Mouse (Mus musculus): Measurements from ENCODE around the gene Ppp1ca. TPM values are rescaled to one million over a fixed set of nuclear protein-coding genes. Genes with fewer than 3 reads are reported as not detected.

The Ppp1ca gene
- 713 and 730 TPM in 2 replicates for polyA plus RNA-seq (2015; fragmentation: Nextera tagmentation; extraction: Ambion mirVana)

GRCm38 (mm10) chr19:4191528-4192250 is at the start of gene Ppp1ca:
TSS of gene Ppp1ca (plus strand) at chr19:4192065.

GRCm38 (mm10) chr19:4143759-4144268 is 48.1 kb upstream of the Ppp1ca start, which contains the start of gene Cabp4:
TSS of gene Cabp4 (minus strand) at chr19:4144033.

DNA sequence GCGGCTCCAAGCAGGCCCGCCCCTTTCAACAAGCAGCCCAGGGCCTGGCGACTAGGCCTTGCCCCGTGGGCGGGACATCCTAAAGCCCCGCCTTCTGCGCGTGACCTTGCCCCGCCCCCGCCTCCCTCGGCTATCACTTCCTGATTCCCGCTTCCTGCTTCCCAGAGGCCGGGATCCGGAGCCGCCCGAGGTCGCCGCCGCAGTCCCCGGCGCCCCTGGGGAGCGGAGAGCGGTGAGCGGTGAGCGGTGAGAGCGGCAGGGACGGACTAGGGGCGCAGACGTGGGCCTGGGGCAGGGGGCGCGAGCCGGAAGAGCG is 43.4 kb upstream of the Ppp1ca start, which contains the start of gene Coro1b:
TSS of gene Coro1b (plus strand) at position 129 of the 316 bp plus-strand sequence.

GRCm38 (mm10) chr19:4153232-4153654 is 38.6 kb upstream of the Ppp1ca start, which contains the start of gene Ptprcap:
TSS of gene Ptprcap (plus strand) at chr19:4153604.

DNA sequence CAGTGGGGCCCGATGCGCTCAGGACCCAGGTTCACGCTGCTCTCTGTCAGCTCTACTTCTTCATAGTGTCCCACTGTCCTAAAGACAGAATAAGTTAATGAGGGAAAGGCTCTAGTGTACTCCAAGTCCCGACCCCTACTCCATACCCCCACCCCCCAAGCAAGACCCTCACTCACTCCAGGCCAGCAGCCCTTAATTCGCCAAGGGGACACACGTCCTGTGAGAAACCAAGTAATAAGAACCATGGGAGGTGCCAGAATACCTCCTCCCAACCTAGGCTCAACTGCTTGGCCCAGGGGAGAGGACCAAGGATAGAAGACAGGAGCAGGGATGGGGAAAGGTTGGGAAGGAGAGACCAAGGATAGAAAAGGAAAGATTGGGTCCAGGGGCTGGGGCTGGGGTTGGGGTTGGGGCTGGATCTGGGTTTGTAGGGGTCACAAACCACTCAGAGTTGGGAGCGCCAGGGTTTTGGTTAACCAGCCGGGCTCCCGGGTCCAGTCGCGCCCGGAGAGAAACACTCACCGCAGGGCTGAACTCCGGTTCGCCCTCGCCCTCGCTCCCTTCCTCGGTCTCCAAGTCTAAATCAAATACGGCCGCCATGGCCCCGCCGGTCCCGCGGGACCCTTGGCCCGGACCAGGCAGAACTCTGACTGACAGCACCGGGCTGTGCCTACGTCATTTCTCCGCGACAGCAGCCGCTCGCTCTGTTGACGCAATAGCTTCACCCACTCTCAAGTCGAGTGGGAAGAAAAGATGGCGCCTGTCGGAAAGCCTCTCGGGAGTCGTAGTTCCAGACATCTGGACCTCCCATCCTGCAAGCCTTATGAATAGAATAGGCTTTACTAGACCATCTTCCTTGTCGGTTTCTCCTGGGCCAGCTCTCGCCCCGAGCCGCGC is 29.0 kb upstream of the Ppp1ca start, which contains the start of gene Rps6kb2:
TSS of gene Rps6kb2 (minus strand) at position 709 of the 897 bp plus-strand sequence.

GRCm38 (mm10) chr19:4175368-4175947 is 16.4 kb upstream of the Ppp1ca start, which contains the start of gene Carns1:
TSS of gene Carns1 (minus strand) at chr19:4175479.

GRCm38 (mm10) chr19:4190831-4191334 is 982 bp upstream of the Ppp1ca start, which contains the start of gene Tbc1d10c:
TSS of gene Tbc1d10c (minus strand) at chr19:4191284.

DNA sequence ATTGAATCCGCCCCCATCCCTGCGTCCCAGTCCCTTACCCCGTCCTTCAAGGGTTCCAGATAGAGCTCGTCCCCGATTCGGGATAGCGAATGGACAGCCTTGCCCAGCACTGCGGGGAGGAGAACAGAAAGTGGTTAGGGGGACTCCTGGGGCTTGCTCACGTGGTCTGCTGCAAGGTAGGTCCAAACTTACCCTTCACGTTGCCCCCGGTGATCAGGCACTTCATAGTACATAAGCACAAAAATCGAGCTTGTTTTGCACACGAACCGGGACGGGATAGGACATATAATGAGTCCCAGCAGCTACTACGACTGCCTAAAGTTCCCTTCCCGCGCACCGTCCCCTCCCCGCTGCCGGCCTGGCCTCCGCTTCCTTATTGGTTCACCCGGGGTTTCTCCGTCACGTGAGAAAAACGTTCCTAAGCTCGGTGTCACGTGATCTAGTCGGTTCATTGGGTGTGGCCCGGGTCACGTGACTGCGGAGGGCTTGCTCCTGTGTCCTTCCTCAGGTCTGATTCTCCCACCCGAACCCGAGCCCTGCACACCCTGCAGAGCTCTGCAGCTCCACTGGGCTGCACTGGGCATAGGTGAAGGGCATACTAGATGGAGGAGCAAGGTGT is 9.5 kb downstream of the Ppp1ca start, which contains the start of gene Rad9a:
TSS of gene Rad9a (minus strand) at position 372 of the 619 bp plus-strand sequence.

DNA sequence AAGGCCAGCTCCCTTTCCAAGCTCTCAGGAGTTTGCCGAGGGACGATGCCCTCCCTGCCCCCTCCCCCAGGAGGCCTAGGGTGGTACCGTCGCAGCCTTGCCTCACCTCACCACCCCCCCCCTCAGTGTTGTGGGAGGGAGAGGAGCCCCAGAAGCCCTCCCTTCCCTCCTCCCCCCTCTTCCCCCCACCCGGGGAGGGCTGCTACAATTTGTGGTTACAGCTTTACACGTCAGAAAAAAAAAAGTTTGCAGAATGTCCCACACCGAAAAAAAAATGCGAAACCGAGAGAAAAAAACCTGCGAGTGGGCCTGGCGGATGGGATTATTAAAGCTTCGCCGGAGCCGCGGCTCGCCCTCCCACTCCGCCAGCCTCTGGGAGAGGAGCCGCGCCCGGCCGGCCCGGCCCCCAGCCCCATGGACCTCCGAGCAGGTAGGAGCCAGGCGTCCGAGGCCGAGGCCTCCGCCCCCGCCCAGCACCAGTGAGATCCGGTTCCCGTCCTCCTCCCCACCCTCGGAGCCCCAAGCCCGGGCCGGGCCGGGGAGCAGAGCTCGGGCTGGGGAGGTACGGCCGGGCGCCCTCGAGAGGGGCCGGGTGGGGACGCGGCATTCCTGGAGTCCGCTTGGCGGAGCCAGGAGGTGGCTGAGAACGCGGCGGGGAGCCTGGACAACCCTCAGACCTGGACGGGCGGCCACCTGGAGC is 22.4 kb downstream of the Ppp1ca start, which contains the start of the genes Clcf1 and AC109138.7:
TSS of gene Clcf1 (plus strand) at position 168 of the 700 bp plus-strand sequence.
TSS of gene AC109138.7 (plus strand) at position 287 of the 700 bp plus-strand sequence.

GRCm38 (mm10) chr19:4231253-4232185 is 39.7 kb downstream of the Ppp1ca start, which contains the start of gene Pold4:
TSS of gene Pold4 (plus strand) at chr19:4231899.

Small RNA genes lying within 50 kb of the gene (microRNA-seq; reads per million reads assigned to microRNA genes)
- gene Gm26115 (ENCODE audit: borderline replicate concordance, insufficient number of aligned reads): not detected

Other genes starting within 250 kb of the Ppp1ca start
- gene Aldh3b3, start 233.4 kb upstream of the Ppp1ca start, polyA plus RNA-seq (2015; fragmentation: Nextera tagmentation; extraction: Ambion mirVana): 0.09 TPM in 1 of 2 replicates, not detected in the other
- 0.28 and 0.51 TPM in 2 replicates for gene Aldh3b2, start 219.7 kb upstream of the Ppp1ca start, polyA plus RNA-seq (2015; fragmentation: Nextera tagmentation; extraction: Ambion mirVana)
- 19.0 and 38.9 TPM in 2 replicates for gene Acy3, start 205.5 kb upstream of the Ppp1ca start, polyA plus RNA-seq (2015; fragmentation: Nextera tagmentation; extraction: Ambion mirVana)
- not detected in 2 replicates for gene Tbx10, start 199.3 kb upstream of the Ppp1ca start, polyA plus RNA-seq (2015; fragmentation: Nextera tagmentation; extraction: Ambion mirVana)
- gene Nudt8, start 191.5 kb upstream of the Ppp1ca start, polyA plus RNA-seq (2015; fragmentation: Nextera tagmentation; extraction: Ambion mirVana): 47.5 and 51.7 TPM in 2 replicates
- 0.63 and 1.1 TPM in 2 replicates for gene Gm49405, start 191.4 kb upstream of the Ppp1ca start, polyA plus RNA-seq (2015; fragmentation: Nextera tagmentation; extraction: Ambion mirVana)
- gene Doc2g, start 188.8 kb upstream of the Ppp1ca start, polyA plus RNA-seq (2015; fragmentation: Nextera tagmentation; extraction: Ambion mirVana): 1.3 and 1.9 TPM in 2 replicates
- gene Ndufv1, start 179.3 kb upstream of the Ppp1ca start, polyA plus RNA-seq (2015; fragmentation: Nextera tagmentation; extraction: Ambion mirVana): 157 and 202 TPM in 2 replicates
- gene Gstp1, start 154.1 kb upstream of the Ppp1ca start, polyA plus RNA-seq (2015; fragmentation: Nextera tagmentation; extraction: Ambion mirVana): 407 and 489 TPM in 2 replicates
- gene Gstp2, start 146.0 kb upstream of the Ppp1ca start, polyA plus RNA-seq (2015; fragmentation: Nextera tagmentation; extraction: Ambion mirVana): 6.0 and 9.7 TPM in 2 replicates
- gene Gstp3, start 132.5 kb upstream of the Ppp1ca start, polyA plus RNA-seq (2015; fragmentation: Nextera tagmentation; extraction: Ambion mirVana): 3.0 and 3.5 TPM in 2 replicates
- gene Cabp2, start 110.5 kb upstream of the Ppp1ca start, polyA plus RNA-seq (2015; fragmentation: Nextera tagmentation; extraction: Ambion mirVana): not detected in 2 replicates
- 66.6 and 102 TPM in 2 replicates for gene Cdk2ap2, start 94.9 kb upstream of the Ppp1ca start, polyA plus RNA-seq (2015; fragmentation: Nextera tagmentation; extraction: Ambion mirVana)
- 12.9 and 14.0 TPM in 2 replicates for gene Pitpnm1, start 92.1 kb upstream of the Ppp1ca start, polyA plus RNA-seq (2015; fragmentation: Nextera tagmentation; extraction: Ambion mirVana)
- gene Aip, start 66.2 kb upstream of the Ppp1ca start, polyA plus RNA-seq (2015; fragmentation: Nextera tagmentation; extraction: Ambion mirVana): 78.0 and 102 TPM in 2 replicates
- gene Gpr152, start 52.3 kb upstream of the Ppp1ca start, polyA plus RNA-seq (2015; fragmentation: Nextera tagmentation; extraction: Ambion mirVana): not detected in 2 replicates
- gene Cabp4, start 48.0 kb upstream of the Ppp1ca start, polyA plus RNA-seq (2015; fragmentation: Nextera tagmentation; extraction: Ambion mirVana): 0.03 and 0.06 TPM in 2 replicates
- gene Coro1b, start 43.4 kb upstream of the Ppp1ca start, polyA plus RNA-seq (2015; fragmentation: Nextera tagmentation; extraction: Ambion mirVana): 169 and 210 TPM in 2 replicates
- gene Ptprcap, start 38.5 kb upstream of the Ppp1ca start, polyA plus RNA-seq (2015; fragmentation: Nextera tagmentation; extraction: Ambion mirVana): 2.5 and 4.9 TPM in 2 replicates
- gene Rps6kb2, start 28.7 kb upstream of the Ppp1ca start, polyA plus RNA-seq (2015; fragmentation: Nextera tagmentation; extraction: Ambion mirVana): 30.3 and 45.3 TPM in 2 replicates
- 3.3 and 4.0 TPM in 2 replicates for gene Carns1, start 16.6 kb upstream of the Ppp1ca start, polyA plus RNA-seq (2015; fragmentation: Nextera tagmentation; extraction: Ambion mirVana)
- 3.2 and 4.0 TPM in 2 replicates for gene Tbc1d10c, start 781 bp upstream of the Ppp1ca start, polyA plus RNA-seq (2015; fragmentation: Nextera tagmentation; extraction: Ambion mirVana)
- 11.1 and 14.0 TPM in 2 replicates for gene Rad9a, start 9.6 kb downstream of the Ppp1ca start, polyA plus RNA-seq (2015; fragmentation: Nextera tagmentation; extraction: Ambion mirVana)
- gene Clcf1, start 22.2 kb downstream of the Ppp1ca start, polyA plus RNA-seq (2015; fragmentation: Nextera tagmentation; extraction: Ambion mirVana): 3.1 and 4.0 TPM in 2 replicates
- gene AC109138.7, start 22.3 kb downstream of the Ppp1ca start, polyA plus RNA-seq (2015; fragmentation: Nextera tagmentation; extraction: Ambion mirVana): not detected in 2 replicates
- 63.7 and 66.1 TPM in 2 replicates for gene Pold4, start 39.8 kb downstream of the Ppp1ca start, polyA plus RNA-seq (2015; fragmentation: Nextera tagmentation; extraction: Ambion mirVana)
- 10.8 and 19.7 TPM in 2 replicates for gene Ssh3, start 77.1 kb downstream of the Ppp1ca start, polyA plus RNA-seq (2015; fragmentation: Nextera tagmentation; extraction: Ambion mirVana)
- 5.3 and 7.1 TPM in 2 replicates for gene Ankrd13d, start 91.1 kb downstream of the Ppp1ca start, polyA plus RNA-seq (2015; fragmentation: Nextera tagmentation; extraction: Ambion mirVana)
- gene Grk2, start 114.2 kb downstream of the Ppp1ca start, polyA plus RNA-seq (2015; fragmentation: Nextera tagmentation; extraction: Ambion mirVana): 11.0 and 11.6 TPM in 2 replicates
- 22.5 and 28.7 TPM in 2 replicates for gene Kdm2a, start 206.2 kb downstream of the Ppp1ca start, polyA plus RNA-seq (2015; fragmentation: Nextera tagmentation; extraction: Ambion mirVana)
- gene Rhod, start 247.4 kb downstream of the Ppp1ca start, polyA plus RNA-seq (2015; fragmentation: Nextera tagmentation; extraction: Ambion mirVana): 46.9 and 47.7 TPM in 2 replicates

All from adrenal gland, postnatal 0 days (tissue).